Mouse (Mus musculus) heart, embryonic 14.5 days (tissue): Measurements from ENCODE around the gene Pstk. TPM values are rescaled to one million over a fixed set of nuclear protein-coding genes. Genes with fewer than 3 reads are reported as not detected.

ENCODE experiments used
- ATAC-seq: fragments of 200-750 bp; cut with Nextera tagmentation; 2 replicates; pipeline ENCODE4 v1.8.0; 2017; ENCODE audit warnings: low read depth, moderate TSS enrichment; ENCODE audit not compliant: insufficient number of reproducible peaks, insufficient read depth, low FRiP score
- H3K27ac ChIP-seq, 2 experiments: fragments of 200-500 bp in 1 of 2; fragments of 300-500 bp in 1 of 2; sonication (generic) in 1 of 2; replicated peaks in 1 of 2; 2 replicates each; pipeline ENCODE4 v1.5.1; 2012 to 2014; ENCODE audit warnings: low read depth in 2 of 2, low read length in 2 of 2, control low read depth in 1 of 2, mild to moderate bottlenecking in 1 of 2, mixed read lengths in 1 of 2; ENCODE audit not compliant: control insufficient read depth in 1 of 2, insufficient read depth in 1 of 2
- H3K27me3 ChIP-seq: fragments of 300-500 bp; sonication (generic); 2 replicates; pipeline ENCODE4 v1.6.1; 2014; ENCODE audit warnings: mild to moderate bottlenecking, low read length, control low read depth; ENCODE audit not compliant: control insufficient read depth, insufficient read depth
- H3K36me3 ChIP-seq: fragments of 300-500 bp; sonication (generic); 2 replicates; pipeline ENCODE4 v1.6.1; 2014; ENCODE audit warnings: mild to moderate bottlenecking, control low read depth, low read length, mixed read lengths; ENCODE audit not compliant: control insufficient read depth, insufficient read depth
- H3K4me1 ChIP-seq, 2 experiments: fragments of 200-500 bp in 1 of 2; fragments of 300-500 bp in 1 of 2; sonication (generic) in 1 of 2; 2 replicates each; pipeline ENCODE4 v1.6.1; 2012 to 2014; ENCODE audit warnings: low read length in 2 of 2, control low read depth in 1 of 2, mixed read lengths in 1 of 2; ENCODE audit not compliant: control insufficient read depth in 2 of 2, insufficient read depth in 2 of 2
- H3K4me2 ChIP-seq: fragments of 300-500 bp; sonication (generic); 2 replicates; pipeline ENCODE4 v1.6.1; 2014; ENCODE audit warnings: mild to moderate bottlenecking, low read length
- H3K4me3 ChIP-seq, 2 experiments: fragments of 200-500 bp in 1 of 2; fragments of 300-500 bp in 1 of 2; sonication (generic) in 1 of 2; 2 replicates each; pipeline ENCODE4 v1.5.1; 2012 to 2014; ENCODE audit warnings: low read length in 2 of 2, mild to moderate bottlenecking in 2 of 2, control low read depth in 1 of 2, low read depth in 1 of 2, moderate library complexity in 1 of 2; ENCODE audit not compliant: control insufficient read depth in 1 of 2, insufficient read depth in 1 of 2
- H3K9ac ChIP-seq: fragments of 300-500 bp; sonication (generic); 2 replicates; pipeline ENCODE4 v1.6.1; 2014; ENCODE audit warnings: mild to moderate bottlenecking, low read length
- H3K9me3 ChIP-seq: fragments of 300-500 bp; sonication (generic); 2 replicates; pipeline ENCODE4 v1.6.1; 2016; ENCODE audit warnings: low read length, control low read depth; ENCODE audit not compliant: control insufficient read depth
- WGBS: fragments of 180-500 bp; shearing (Covaris S2); extraction: QIAGEN DNeasy Blood & Tissue Kit; methylation state at CpG from one replicate; pipeline ENCODE4 v1.1.7; 2014; 5-methylcytosine and 5-hydroxymethylcytosine counted together
- polyA plus RNA-seq: library from polyadenylated mRNA; unstranded; fragments of >200 nt; fragmentation: Nextera tagmentation; extraction: Ambion mirVana; gene quantifications from 2 replicates; pipeline ENCODE4 v1.2.1, GENCODE M21; 2014

Pstk gene
- polyA plus RNA-seq, 1 experiment from 2014 or later: 98.9 TPM

DNA sequence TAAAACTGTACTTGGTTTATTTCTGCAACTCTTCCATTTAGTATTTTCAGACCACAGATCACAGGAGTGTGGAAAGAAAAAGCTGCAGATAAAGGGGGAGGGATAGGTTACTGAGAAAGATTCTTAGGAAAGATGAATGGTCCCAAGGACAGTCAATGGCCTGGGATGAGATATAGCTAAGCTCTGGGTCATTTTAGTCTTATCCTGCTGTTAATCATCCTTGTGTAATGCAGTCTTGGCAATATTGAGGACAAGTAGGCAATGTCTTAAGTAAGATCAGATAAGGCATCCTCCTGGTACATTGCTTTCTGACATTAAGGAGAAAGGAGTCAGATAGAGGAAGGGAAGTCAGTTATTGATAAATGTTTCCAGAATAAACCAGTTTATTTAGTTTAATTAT, 46.7 kb downstream of the Pstk start:
- H3K4me2 ChIP-seq: no peak overlapping the region
- no peak overlapping the region for H3K4me3 ChIP-seq
- no peaks in the 10 kb centered on the region for H3K36me3 ChIP-seq
- no peaks in the 10 kb centered on the region for H3K9me3 ChIP-seq
- no peak overlapping the region for H3K9ac ChIP-seq
- H3K4me1 ChIP-seq: no peaks in the 10 kb centered on the region
- no peak for ATAC-seq
- no peak overlapping the region for H3K27ac ChIP-seq
- H3K27me3 ChIP-seq: no peaks in the 10 kb centered on the region

DNA sequence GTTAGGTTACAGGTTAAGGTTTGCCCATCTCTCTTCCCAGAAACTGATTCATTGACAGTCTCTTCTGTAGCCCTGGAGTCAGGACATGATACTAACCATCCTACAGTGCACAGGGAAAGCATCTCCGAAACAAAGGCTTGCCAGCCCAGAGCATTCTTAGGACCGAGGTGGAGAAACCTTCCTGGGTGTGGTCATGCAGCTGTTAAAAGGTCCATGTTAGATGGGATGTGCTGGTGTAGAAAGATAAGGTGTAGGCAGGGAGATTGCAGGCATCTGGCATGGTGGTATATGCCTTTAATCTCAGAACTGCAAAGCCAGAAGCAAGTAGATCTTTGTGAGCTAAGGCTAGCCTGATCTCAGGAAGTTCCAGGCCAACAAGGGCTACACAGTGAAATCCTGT, 54.0 kb downstream of the Pstk start:
- Histone ChIP-seq H3K4me2 (no peak overlapping the region), H3K4me1 (no peaks in the 10 kb centered on the region), H3K9ac (no peak overlapping the region), H3K36me3 (peaks cover 20% of the 10 kb centered on the region), H3K9me3 (0 out of 2 replicates have a peak, but pooled peaks cover 3% of the 10 kb centered on the region), H3K27me3 (no peaks in the 10 kb centered on the region), H3K4me3 (no peak overlapping the region), H3K27ac (no peak overlapping the region)
- no peak for ATAC-seq
- WGBS: 59% methylated on average over 2 of the region's 2 CpGs

DNA sequence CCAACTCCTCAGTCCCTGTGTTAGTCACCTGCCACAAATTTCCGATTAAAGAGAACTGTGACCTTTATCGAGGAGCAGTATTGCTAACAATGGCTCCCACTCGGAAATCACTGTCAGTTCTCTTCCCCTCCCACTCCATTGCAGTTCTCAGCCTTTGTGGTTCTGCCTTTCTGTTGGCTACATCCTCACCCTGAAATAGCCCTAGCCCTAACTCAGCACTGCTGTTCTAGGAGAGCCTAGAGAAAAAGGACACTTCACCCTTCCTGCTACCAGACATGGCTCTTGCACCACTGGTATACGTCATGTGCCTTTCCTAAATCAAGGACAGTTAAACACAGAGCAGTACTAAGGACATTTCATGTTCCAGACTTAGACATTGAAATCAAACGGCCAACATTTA, 56.4 kb downstream of the Pstk start:
- Histone ChIP-seq H3K27me3 (no peaks in the 10 kb centered on the region), H3K4me3 (no peak overlapping the region), H3K27ac (no peak overlapping the region), H3K4me2 (no peak overlapping the region), H3K36me3 (peaks cover 34% of the 10 kb centered on the region), H3K4me1 (no peaks in the 10 kb centered on the region), H3K9ac (no peak overlapping the region), H3K9me3 (0 out of 2 replicates have a peak, but pooled peaks cover 5% of the 10 kb centered on the region)
- 82% methylated on average over 5 of the region's 5 CpGs for WGBS
- no peak for ATAC-seq

DNA sequence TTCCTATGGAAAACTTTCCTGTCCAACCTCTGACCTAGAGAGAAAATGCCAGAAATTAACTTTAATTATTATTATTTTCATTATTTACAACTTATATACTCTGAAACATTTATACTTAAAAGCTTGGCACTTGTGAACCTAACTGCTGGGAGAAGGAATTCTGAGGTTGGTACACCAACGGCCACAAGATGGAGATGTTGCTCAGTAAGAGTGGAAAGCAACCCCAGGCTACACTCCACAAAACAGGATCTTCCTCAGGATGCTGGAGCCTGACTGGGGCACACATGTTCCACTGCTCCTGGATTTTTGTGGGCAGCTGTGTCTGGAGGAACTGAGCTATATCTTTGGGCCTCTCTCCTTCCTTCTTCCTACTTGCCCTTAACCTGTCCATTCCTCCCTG, 61.3 kb downstream of the Pstk start:
- Histone ChIP-seq H3K27ac (no peak overlapping the region), H3K4me1 (no peaks in the 10 kb centered on the region), H3K9ac (no peak overlapping the region), H3K36me3 (peaks cover 35% of the 10 kb centered on the region), H3K9me3 (0 out of 2 replicates have a peak, but pooled peaks cover 2% of the 10 kb centered on the region), H3K27me3 (no peaks in the 10 kb centered on the region), H3K4me2 (no peak overlapping the region), H3K4me3 (no peak overlapping the region)
- 15% methylated on average over 1 of the region's 1 CpGs for WGBS
- no peak for ATAC-seq

DNA sequence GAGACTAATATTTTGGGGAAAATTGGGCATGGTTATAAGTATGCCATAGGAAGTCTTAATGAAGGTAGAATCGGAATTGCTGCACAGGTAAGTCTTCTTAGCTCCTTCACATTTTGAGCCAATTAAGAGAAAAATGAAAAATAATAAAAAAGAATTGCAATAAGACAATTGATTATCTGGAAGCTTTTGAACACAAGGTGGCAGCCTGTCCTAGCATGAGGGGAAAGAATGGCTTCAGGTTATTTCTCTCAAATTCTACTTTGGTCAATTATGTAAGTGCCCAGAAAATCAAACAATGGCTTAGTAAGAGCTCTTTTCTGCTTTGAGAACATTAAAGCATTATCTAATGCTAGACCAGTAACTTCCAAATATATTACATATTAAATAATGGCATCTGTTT, 63.3 kb downstream of the Pstk start:
- ATAC-seq: no peak
- Histone ChIP-seq H3K36me3 (peaks cover 33% of the 10 kb centered on the region), H3K27ac (no peak overlapping the region), H3K4me1 (no peaks in the 10 kb centered on the region), H3K4me3 (no peak overlapping the region), H3K27me3 (no peaks in the 10 kb centered on the region), H3K4me2 (no peak overlapping the region), H3K9me3 (0 out of 2 replicates have a peak, but pooled peaks cover 2% of the 10 kb centered on the region), H3K9ac (no peak overlapping the region)
- 72% methylated on average over 1 of the region's 1 CpGs for WGBS

DNA sequence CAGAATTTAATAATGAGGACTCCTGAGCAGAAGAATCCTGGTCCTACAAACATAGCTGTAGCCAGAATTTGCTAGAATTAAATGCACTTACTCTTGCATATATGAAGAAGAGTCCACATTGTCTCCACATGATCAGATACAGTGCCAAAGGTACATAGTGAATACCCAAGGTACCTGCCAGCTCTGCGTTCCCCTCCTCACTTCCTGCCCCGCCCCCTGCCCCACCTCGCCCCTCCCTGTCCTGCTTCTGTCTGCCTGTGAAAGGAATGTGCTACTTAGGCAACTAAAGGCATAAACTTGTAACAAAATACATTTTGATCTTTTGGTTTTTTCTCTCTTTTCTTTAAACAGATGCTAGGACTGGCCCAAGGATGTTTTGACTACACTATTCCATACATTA, 66.1 kb downstream of the Pstk start:
- H3K4me3 ChIP-seq: no peak overlapping the region

More for the DNA sequence above, 66.1 kb downstream of the Pstk start:
- Histone ChIP-seq H3K4me2 (no peak overlapping the region), H3K9ac (no peak overlapping the region), H3K4me1 (no peaks in the 10 kb centered on the region), H3K27ac (no peak overlapping the region), H3K27me3 (no peaks in the 10 kb centered on the region), H3K9me3 (no peaks in the 10 kb centered on the region), H3K36me3 (peaks cover 26% of the 10 kb centered on the region)
- WGBS: 58% methylated on average over 3 of the region's 3 CpGs
- no peak for ATAC-seq

Other genes with a start within 250 kb of the Pstk start
- gene 4933402N03Rik, start 224.8 kb upstream of the Pstk start, polyA plus RNA-seq: not detected in 2 replicates
- 0.26 and 0.61 TPM in 2 replicates for gene 5430419D17Rik, start 196.7 kb upstream of the Pstk start, polyA plus RNA-seq
- gene Cuzd1, start 48.8 kb upstream of the Pstk start, polyA plus RNA-seq: 0.39 and 1.1 TPM in 2 replicates
- gene Fam24b, start 41.6 kb upstream of the Pstk start, polyA plus RNA-seq: not detected in 2 replicates
- not detected in 2 replicates for gene Fam24a, start 37.3 kb upstream of the Pstk start, polyA plus RNA-seq
- 17.1 and 17.4 TPM in 2 replicates for gene 2310057M21Rik, start 8.4 kb upstream of the Pstk start, polyA plus RNA-seq
- 10.8 and 11.3 TPM in 2 replicates for gene Ikzf5, start 39.4 kb downstream of the Pstk start, polyA plus RNA-seq
- gene Acadsb, start 39.5 kb downstream of the Pstk start, polyA plus RNA-seq: 91.6 and 98.3 TPM in 2 replicates
- gene Hmx3, start 171.7 kb downstream of the Pstk start, polyA plus RNA-seq: 0.14 TPM in 1 of 2 replicates, not detected in the other
- 0.07 TPM in 1 of 2 replicates, not detected in the other for gene Hmx2, start 177.6 kb downstream of the Pstk start, polyA plus RNA-seq
- 118 and 121 TPM in 2 replicates for gene Bub3, start 189.1 kb downstream of the Pstk start, polyA plus RNA-seq